Mouse (Mus musculus) megakaryocyte progenitor cell, adult 5-6 weeks (primary cell): ENCODE measurements around the gene Mtif3. TPM values are rescaled to one million over a fixed set of nuclear protein-coding genes. Genes with fewer than 3 reads are reported as not detected.
A peak's percentile ranks its signal among the peaks of the same experiment; 100 is the strongest.
"Not testable (repeated sequence)": the region's sequence is repeated elsewhere in the genome, so short reads cannot be mapped to it uniquely, and the experiment has no call there.

ENCODE experiments used
- ATAC-seq: replicated peaks from 2 replicates; pipeline ENCODE4 v1.8.0; 2016; ENCODE audit warnings: mild to moderate bottlenecking, moderate TSS enrichment, inconsistent platforms; ENCODE audit not compliant: poor library complexity
- total RNA-seq, 2 experiments: library from RNA; stranded (forward) in 1 of 2; stranded (reverse) in 1 of 2; fragments of 157-497, 149-512 nt in 1 of 2; fragments of 200-1000 nt in 1 of 2; gene quantifications; 2 replicates each; pipeline versions ENCODE4 v1.2.3 to v1.2.4; 2015 to 2017

The Mtif3 gene
- total RNA-seq, 2 experiments from 2014 or later: 14.5 to 27.3 TPM

GRCm38 (mm10) chr5:146955651-146956050 is 7.9 kb downstream of the Mtif3 start:
- ATAC-seq: no peak

DNA sequence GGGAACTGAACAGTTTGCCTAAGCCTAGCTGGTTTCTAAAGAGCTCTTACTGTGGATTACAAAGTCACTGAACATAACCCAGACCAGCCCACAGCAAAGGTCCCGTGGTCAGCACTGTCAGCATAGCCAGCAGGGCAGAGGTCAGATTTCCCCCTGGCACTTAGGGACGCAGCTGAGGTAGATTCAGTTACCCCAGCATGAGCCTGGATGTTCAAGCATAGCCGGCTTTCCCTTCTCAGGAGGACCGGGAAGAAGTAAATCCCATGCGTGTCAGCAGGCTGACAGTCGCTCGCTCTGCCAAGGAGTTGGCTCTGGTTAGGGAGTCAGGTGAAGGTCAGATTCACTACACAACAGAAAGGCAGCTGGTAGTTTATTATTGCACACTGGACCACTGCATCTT is 9.0 kb downstream of the Mtif3 start:
- no peak for ATAC-seq

DNA sequence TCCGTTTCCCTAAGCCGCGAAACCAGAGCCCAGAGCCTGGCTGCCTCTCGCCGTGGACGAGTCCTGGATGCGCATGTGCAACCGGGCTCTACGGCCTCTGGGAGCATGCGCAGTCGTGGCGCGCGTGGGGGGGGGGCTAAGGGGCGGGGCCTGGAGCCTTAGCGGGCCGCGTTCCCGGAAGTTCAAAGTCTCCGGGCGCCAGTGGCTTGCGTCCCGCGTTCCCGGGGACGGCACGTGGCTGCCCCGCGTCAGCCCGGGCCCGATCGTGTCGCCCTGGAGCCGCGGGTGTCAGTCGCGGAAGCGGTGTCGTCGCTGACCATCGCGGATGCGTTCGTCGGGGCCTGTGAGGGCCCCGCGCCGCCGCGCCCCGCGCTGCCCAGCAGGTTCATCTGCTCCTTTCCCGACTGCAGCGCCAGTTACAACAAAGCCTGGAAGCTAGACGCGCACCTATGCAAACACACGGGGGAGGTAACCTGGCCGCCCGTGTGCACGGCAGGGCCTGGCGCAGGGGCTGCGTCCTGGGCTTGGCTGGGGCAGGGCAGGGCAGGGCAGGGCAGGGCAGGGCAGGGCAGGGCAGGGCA is 15.0 kb downstream of the Mtif3 start, which contains the start of gene Gtf3a:
TSS of gene Gtf3a (plus strand) at position 150 of the 581 bp plus-strand sequence.
- ATAC-seq: peak; percentile 84

DNA sequence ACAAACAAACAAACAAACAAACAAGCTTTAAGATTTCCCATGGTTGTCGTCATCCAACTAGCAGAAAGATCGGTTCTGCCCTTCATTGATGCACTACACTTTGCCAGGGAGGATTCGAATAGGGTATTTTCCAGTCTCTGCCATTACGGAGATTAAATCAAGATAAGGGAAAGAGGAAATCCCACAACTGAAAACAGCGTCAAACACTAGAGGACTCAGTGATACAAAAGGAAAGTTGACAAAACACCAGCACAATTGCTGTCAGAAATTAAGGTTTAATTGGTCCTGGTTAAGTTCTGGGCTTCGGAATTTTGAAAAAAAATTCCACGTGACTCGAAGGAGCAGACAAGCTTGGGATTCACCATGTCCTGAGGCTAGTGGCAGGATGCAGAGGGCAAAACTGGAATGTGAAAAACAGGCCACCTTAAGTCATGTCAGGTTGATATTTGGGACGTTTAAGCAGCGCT is 15.5 kb downstream of the Mtif3 start:
- 0 out of 2 replicates have a peak, but pooled peaks have one; percentile 23 for ATAC-seq

DNA sequence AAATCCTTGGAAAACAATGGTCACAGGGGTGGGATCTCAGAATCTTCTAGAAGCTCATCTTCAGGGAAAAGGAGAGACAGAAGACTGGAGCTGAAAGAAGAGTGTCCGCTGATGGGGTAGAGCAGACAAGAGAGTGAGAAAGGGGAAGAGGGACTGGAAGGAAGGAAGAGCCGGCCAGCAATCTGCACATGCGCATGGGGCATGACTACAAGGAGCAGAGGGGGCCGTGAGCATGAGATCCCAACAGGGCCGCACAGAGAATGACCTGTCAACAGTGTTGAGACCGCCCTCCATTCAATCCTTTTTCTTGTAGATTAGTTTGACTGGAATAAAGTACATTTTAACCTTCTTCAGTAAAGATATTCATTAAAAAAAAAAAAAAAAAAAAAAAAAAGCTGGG is 16.1 kb downstream of the Mtif3 start:
- peak; percentile 51 for ATAC-seq

GRCm38 (mm10) chr5:146946682-146947081 is 16.9 kb downstream of the Mtif3 start:
- no peak for ATAC-seq

DNA sequence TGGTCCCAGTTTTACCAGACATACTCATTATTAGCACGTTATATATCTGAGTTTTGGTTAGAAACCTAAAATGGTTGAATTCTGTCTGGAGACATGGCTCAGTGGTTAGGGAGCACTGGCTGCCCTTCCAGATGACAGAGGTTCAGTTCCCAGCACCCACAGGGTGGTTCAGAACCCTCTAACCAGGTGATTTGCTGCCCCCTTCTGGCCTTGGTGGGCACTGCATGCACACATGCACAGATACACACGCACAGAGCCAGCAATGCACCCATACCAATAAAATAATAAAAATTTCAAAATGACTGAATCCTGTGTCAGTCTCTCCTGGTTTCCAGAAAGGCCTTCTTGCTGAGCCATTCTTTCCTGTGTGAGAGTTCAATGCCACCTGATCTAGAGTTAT is 19.0 kb downstream of the Mtif3 start:
- no peak for ATAC-seq

- ATAC-seq: no peak
Measured at GRCm38 (mm10) chr5:146942965-146943364, 20.6 kb downstream of the Mtif3 start.

DNA sequence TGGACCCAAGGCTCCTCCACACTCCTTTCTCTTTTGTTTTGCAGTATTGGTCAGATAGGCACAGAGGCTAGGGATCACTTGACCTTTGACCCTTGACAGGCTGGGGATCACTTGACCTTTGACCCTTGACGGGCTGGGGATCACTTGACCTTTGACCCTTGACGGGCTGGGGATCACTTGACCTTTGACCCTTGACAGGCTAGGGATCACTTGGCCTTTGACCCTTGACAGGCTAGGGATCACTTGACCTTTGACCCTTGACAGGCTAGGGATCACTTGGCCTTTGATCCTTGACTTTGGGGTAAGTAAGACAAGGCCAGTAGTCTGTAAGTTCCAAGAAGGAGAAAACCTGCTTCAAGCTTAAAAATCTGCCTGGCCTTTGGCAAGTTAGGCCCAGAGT is 21.7 kb downstream of the Mtif3 start:
- not testable (repeated sequence) for ATAC-seq

DNA sequence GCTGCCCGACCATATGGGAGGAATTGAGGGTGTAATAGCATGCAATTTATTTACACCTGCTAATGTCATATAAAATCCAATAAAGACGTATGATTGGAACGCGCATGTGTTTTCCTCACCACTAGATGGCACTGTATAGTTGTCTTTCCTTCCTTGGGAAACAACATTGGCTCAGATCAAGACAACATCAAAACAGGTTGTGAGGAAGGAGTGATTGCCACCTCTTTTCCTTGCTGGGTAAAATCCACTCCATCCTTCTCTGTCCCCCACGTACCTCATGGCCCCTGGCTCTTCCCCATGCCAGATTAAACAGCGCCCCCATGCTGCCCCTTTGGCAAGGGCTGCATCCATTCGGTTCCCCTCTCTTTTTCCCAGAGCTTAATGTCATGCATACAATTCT is 23.4 kb downstream of the Mtif3 start:
- peak; percentile 75 for ATAC-seq

- ATAC-seq: peak; percentile 64
Measured at GRCm38 (mm10) chr5:146939109-146939796, 24.3 kb downstream of the Mtif3 start.

GRCm38 (mm10) chr5:146937541-146938503 is 25.8 kb downstream of the Mtif3 start:
- ATAC-seq: no peak

DNA sequence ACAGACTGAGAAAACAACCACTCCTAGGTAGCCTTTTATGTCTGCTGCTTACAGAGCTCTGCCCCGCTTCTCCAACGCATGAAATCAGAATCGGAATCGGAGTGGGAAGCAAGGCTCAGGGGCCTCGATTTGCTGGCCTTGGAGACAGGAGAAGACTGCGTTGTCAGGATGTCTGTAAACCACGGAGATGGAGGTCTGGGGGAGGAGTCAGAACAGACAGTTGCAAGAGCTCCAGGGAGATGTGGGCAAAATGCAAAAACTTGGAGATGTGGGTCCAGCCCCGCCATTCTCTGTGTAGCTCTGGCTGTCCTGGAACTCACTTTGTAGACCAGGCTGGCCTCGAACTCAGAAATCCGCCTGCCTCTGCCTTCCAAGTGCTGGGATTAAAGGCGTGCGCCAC is 30.1 kb downstream of the Mtif3 start:
- ATAC-seq: no peak

GRCm38 (mm10) chr5:146931904-146932553 is 31.6 kb downstream of the Mtif3 start:
- no peak for ATAC-seq

DNA sequence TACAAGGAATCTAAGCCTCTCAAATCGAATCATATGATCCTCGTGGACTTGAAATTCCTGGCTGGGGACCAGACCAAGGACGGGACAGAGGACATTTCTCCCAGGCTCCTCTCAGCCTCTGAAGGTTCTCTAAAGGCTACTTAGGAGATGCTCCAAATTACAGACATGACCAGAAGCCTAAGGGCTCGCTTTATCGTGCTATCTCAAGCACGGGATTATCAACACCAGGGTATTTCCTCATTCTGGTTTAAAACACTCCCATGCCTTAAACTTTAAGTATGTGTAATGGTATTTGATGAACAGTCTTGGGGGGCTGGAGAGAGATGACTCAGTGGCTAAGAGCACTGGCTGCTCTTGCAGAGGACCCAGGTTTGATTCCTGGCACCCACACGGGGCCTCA is 32.2 kb downstream of the Mtif3 start:
- no peak for ATAC-seq

DNA sequence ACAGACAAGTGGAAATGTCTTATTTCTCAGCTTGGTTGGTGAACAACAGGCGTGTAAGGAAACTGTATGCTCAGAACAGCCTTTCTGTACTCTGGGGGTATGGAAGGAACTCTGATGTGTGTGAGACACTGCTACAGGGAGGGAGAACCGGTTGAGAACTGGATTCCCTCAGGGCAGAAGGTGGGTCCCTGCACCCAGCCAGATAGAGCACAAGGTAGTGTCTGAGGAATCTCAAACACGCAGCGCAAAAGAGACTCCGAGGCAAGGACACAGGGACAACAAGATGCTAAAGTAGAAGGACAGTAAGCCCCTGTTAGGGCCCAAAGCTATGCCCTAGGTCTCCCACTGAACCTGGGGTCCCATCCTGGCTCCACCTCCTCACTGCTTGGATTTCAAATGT is 36.9 kb downstream of the Mtif3 start:
- no peak for ATAC-seq

GRCm38 (mm10) chr5:146923547-146923946 is 40.1 kb downstream of the Mtif3 start:
- ATAC-seq: no peak

DNA sequence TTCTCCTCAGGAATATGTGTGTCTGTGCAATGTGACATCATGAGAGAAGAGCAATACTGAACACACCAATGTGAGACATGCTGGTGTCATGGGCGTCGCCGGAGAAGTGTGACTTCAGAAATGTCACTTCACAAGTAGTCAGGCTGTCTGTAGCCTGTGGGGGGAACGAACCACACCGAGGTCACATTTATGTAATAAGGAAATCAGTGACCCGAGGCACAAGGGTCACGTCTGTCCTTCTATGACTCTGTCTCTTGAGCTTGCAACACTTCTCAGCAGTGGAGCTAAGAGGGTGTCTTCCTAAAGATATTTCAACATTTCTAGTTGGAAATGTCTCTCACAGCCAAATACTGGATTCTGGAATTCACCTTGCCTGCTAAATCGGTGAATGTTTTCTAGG is 42.4 kb downstream of the Mtif3 start:
- peak; percentile 65; the same call in 1 of the 2 replicates for ATAC-seq

GRCm38 (mm10) chr5:146920314-146921161 is 43.1 kb downstream of the Mtif3 start:
- no peak for ATAC-seq

- no peak for ATAC-seq
Measured at GRCm38 (mm10) chr5:146919874-146920273, 43.7 kb downstream of the Mtif3 start.
